Mouse (Mus musculus): ENCODE measurements at regions not wholly inside any gene's neighbourhood (a gene's known extent, or its start where the extent isn't known, plus 50 kb on each side); places are given as distances from the start of the nearest gene placed in this dataset.

DNA sequence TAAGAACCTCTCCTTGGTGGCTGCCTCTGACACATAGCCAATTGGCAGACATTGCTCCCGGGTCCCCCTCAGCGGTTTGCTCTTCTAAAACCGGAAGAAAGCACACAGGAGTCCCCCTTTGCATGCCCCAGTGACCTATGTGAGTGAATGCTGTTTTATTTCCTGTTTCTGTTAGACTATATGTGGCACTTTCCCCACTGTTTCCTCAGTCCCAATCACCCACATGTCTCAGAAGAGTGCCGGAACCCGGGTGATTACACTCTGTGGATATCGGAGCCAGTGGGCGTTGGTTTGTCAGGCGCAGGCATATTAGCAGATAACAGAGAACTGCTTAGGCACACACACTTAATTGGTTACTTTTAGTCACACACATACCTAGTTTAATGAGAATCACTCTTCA lies 66.3 kb upstream of the Rpl34 start:
- H3K4me1 ChIP-seq (ENCODE audit: control insufficient read depth, insufficient read depth, low read length) = no peaks in the 10 kb centered on the region
- no peak overlapping the region for H3K27ac ChIP-seq (ENCODE audit: low read depth, low read length)
- no peaks in the 10 kb centered on the region for H3K36me3 ChIP-seq (ENCODE audit: control insufficient read depth, insufficient read depth, low read length)
- H3K9ac ChIP-seq (ENCODE audit: low read depth, low read length) = no peak overlapping the region
- 0 out of 2 replicates have a peak, but pooled peaks cover 2% of the 10 kb centered on the region for H3K27me3 ChIP-seq (ENCODE audit: control insufficient read depth, insufficient read depth, low read length)
- H3K9me3 ChIP-seq (ENCODE audit: control insufficient read depth, low read length) = no peaks in the 10 kb centered on the region
- 74% methylated on average over 8 of the region's 8 CpGs for WGBS
- no peak overlapping the region for H3K4me2 ChIP-seq (replicated peaks; ENCODE audit: low read depth, low read length)
- ATAC-seq (ENCODE audit: low FRiP score, low TSS enrichment) = no peak
- no peak overlapping the region for H3K4me3 ChIP-seq (ENCODE audit: low read length)

DNA sequence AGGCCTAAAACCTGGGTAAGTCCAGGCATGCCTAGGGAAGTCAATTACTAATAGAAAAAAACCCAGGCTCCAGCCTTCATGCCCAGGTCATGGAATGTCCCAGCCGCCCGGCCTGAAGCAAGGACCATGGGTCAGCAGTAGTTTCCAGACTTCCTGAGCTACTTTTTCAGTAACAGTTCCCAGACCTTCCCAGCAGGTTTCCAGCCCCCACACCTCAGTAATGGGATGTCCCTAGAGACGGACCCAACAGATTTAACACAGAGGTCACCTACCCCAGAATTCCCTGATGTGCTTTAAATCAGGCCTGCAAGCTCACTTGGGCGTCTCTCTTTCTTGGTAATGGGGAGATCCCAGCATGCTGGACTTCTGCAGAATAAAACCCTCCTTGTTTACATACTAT lies 65.2 kb upstream of the Rpl34 start:
- no peak overlapping the region for H3K27ac ChIP-seq (ENCODE audit: low read depth, low read length)
- no peaks in the 10 kb centered on the region for H3K9me3 ChIP-seq (ENCODE audit: control insufficient read depth, low read length)
- H3K9ac ChIP-seq (ENCODE audit: low read depth, low read length) = no peak overlapping the region
- H3K4me2 ChIP-seq (replicated peaks; ENCODE audit: low read depth, low read length) = no peak overlapping the region
- ATAC-seq (ENCODE audit: low FRiP score, low TSS enrichment) = no peak
- WGBS = 64% methylated on average over 4 of the region's 4 CpGs
- H3K4me1 ChIP-seq (ENCODE audit: control insufficient read depth, insufficient read depth, low read length) = no peaks in the 10 kb centered on the region
- no peak overlapping the region for H3K4me3 ChIP-seq (ENCODE audit: low read length)
- no peaks in the 10 kb centered on the region for H3K36me3 ChIP-seq (ENCODE audit: control insufficient read depth, insufficient read depth, low read length)
- 0 out of 2 replicates have a peak, but pooled peaks cover 2% of the 10 kb centered on the region for H3K27me3 ChIP-seq (ENCODE audit: control insufficient read depth, insufficient read depth, low read length)

DNA sequence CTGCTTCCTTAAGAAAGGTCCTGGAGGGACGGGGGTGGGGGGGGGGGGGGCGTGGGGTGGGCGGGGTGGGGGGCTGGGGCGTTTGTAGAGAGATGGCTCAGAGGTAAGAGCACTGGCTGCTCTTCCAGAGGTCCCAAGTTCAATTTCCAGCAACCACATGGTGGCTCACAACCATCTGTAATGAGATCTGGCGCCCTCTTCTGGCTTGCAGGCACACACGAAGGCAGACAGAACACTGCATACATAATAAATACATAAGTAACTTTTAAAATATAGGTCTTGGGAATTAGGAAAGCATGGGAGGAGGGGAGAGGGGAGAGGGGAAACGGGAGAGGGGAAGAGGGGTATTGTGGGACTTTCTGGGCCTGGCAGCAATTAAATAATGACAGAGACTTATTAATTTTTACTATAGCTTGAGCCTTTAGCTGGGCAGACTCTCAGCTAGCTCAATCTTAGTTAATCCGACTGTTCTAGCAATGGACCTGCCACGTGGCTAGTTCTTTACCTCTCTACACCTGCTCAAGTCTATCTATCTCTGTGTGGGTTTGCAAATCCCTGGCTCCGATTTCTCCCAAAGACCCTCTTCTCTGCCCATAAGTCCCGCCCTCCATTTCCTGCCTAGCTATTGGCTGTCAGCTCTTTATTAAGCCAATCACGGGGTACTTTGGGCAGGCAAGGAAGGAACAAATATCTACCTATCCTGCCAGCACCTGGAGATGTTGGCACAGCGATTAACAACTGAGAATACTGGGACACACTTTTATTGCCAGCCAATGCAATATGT lies 64.1 kb upstream of the Rpl34 start:
- WGBS = 46% methylated on average over 10 of the region's 13 CpGs

DNA sequence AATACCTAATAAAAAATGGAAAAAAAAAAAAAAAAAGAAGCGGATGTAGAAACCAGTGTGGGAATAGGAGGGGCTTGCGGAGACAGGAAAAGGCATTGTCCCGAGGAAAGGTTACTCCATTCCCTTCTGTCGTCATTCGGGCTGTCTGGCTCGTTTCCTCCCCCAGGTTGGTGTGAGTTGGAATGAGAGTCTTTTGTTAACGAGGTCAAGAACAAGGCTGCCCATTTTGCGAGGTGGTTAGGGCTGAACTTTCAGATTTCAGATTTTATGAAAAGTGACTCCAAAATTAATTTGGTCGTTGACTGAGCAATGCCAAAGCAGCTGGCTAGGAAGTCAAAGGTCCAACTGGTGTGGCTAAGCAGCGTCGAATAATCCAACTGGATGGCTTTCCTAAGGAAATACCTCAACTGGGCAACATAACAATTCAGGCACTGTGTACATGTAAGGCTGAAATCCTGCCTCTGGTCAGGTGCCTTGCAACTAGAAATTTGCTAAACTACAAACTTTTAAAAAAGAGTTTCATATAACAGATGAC lies 50.6 kb upstream of the Rpl34 start:
- 67% methylated on average over 11 of the region's 11 CpGs for WGBS
- Histone ChIP-seq H3K9me3 (ENCODE audit: control insufficient read depth, low read length) (no peaks in the 10 kb centered on the region), H3K9ac (ENCODE audit: low read depth, low read length) (no peak overlapping the region), H3K27me3 (ENCODE audit: control insufficient read depth, insufficient read depth, low read length) (no peaks in the 10 kb centered on the region), H3K4me3 (ENCODE audit: low read length) (no peak overlapping the region), H3K4me2 (replicated peaks; ENCODE audit: low read depth, low read length) (no peak overlapping the region), H3K27ac (ENCODE audit: low read depth, low read length) (no peak overlapping the region), H3K36me3 (ENCODE audit: control insufficient read depth, insufficient read depth, low read length) (no peaks in the 10 kb centered on the region), H3K4me1 (ENCODE audit: control insufficient read depth, insufficient read depth, low read length) (no peaks in the 10 kb centered on the region)
- ATAC-seq (ENCODE audit: low FRiP score, low TSS enrichment) = no peak

More for the DNA sequence above, 64.1 kb upstream of the Rpl34 start:
- no peaks in the 10 kb centered on the region for H3K36me3 ChIP-seq (ENCODE audit: control insufficient read depth, insufficient read depth, low read length)
- H3K9ac ChIP-seq (ENCODE audit: low read depth, low read length) = no peak overlapping the region
- H3K4me2 ChIP-seq (replicated peaks; ENCODE audit: low read depth, low read length) = no peak overlapping the region
- H3K27ac ChIP-seq (ENCODE audit: low read depth, low read length) = no peak overlapping the region
- no peaks in the 10 kb centered on the region for H3K9me3 ChIP-seq (ENCODE audit: control insufficient read depth, low read length)
- H3K27me3 ChIP-seq (ENCODE audit: control insufficient read depth, insufficient read depth, low read length) = no peaks in the 10 kb centered on the region
- no peak for ATAC-seq (ENCODE audit: low FRiP score, low TSS enrichment)
- H3K4me3 ChIP-seq (ENCODE audit: low read length) = no peak overlapping the region
- H3K4me1 ChIP-seq (ENCODE audit: control insufficient read depth, insufficient read depth, low read length) = no peaks in the 10 kb centered on the region

Data from kidney, embryonic 14.5 days (tissue).